Mouse (Mus musculus) adrenal gland, adult 18-20 months (tissue): ENCODE data around the gene Rhox12. TPM values are rescaled to one million over a fixed set of nuclear protein-coding genes. Genes with fewer than 3 reads are reported as not detected.
A peak's percentile ranks its signal among the peaks of the same experiment; 100 is the strongest.

ENCODE experiments used
- DNase-seq, 2 experiments: peaks; one replicate each; pipeline ENCODE4 v3.0.0; 2021 to 2022; ENCODE audit warnings: low spot score in 2 of 2
- long read RNA-seq, 2 experiments: library from polyadenylated mRNA; stranded (forward); transcript quantifications; one replicate each; pipeline ENCODE4 v2.0.0; 2021
- total RNA-seq, 2 experiments: library from RNA; stranded (reverse); gene quantifications; 1 replicate in 1 of 2; 2 replicates in 1 of 2; pipeline ENCODE4 v1.2.3; 2021

Rhox12 gene
- total RNA-seq = not detected
- long read RNA-seq, experiment 1 = 0 reads
- long read RNA-seq, experiment 2 = 0 reads

DNA sequence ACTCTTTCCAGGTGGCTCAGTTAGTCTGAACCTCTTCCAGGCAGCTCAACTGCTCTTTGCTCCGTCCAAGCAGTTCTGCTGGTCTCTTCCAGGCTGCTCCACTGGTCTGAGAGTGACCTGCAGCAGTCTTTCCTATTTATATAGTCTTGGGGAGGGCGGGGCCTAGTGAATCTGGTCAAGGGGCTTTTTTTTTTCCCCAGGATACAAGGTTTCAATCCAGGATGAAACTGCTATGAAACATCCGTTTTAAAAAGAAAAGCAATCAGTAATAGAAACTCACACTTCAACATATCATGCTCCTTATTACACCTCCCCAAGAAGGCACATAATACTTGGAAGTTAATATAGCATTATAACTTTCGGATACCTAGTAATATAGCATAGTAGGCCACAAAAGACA is at the start of gene Rhox12:
Gene Rhox12, minus strand, starts transcription at position 101 of the 400 bp plus-strand sequence.
- DNase-seq = no peak

DNA sequence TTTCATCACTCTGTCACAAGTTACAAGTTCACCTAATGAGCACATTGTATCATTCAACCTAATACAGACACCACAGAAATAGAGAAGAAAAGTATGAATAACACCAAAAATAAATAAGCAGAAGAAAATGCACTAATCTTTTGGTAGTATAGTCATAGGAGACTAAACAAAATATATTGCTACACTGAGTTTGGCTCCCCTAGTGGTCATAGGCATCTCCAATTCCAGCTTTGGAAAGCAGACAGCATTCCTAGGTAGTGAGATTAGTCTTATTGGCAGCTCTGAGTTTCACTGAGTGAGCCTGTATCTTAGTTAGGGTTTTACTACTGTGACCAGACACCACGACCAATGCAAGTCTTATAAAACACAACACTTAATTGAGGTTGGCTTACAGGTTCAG is 48.4 kb upstream of the Rhox12 start:
- DNase-seq = no peak

- DNase-seq = no peak
Observed at GRCm38 (mm10) chrX:38121478-38121877, 10.8 kb upstream of the Rhox12 start.

DNA sequence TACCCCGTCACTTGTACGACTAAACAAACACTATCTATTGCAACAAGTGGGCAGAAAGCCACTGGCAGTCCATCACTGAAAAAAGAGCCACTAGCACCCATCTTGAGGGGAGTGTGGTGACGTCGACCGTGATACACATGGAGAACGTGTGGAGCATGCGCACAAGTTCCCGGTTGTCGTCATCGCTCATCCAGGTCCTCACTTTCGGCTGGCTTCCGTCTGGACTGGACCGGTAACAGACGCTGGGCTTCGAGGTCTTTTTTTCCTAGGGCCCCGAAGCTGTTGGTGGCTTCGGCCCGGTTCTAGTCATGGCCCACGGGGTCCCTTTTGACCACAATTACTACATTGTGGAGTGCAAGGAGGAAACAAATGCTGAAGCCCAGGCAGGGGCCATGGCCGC is 10.3 kb upstream of the Rhox12 start, which contains the start of gene Rhox13:
Gene Rhox13, plus strand, starts transcription at position 238 of the 400 bp plus-strand sequence.
- DNase-seq = no peak

DNA sequence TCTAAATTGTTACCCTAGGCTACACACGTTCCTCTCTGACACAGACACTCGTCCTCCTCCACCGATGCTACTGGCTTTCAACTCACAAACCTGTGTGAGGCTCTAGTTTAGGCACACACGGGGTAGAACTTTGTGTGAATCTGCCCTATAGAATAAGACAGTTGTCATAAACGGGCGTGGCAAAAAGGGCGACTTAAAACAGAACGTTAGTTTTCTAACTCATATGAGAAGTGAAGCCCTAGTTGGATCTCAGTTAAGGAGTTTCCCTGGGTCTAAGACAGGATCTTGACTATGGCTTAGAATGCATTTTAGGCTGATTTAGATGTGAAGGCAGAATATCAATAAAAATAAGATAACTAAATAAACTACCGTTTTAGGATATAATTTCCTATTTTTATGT is 25.7 kb downstream of the Rhox12 start, which contains the start of gene Rhox11:
Gene Rhox11, minus strand, starts transcription at position 101 of the 400 bp plus-strand sequence.
- no peak for DNase-seq

DNA sequence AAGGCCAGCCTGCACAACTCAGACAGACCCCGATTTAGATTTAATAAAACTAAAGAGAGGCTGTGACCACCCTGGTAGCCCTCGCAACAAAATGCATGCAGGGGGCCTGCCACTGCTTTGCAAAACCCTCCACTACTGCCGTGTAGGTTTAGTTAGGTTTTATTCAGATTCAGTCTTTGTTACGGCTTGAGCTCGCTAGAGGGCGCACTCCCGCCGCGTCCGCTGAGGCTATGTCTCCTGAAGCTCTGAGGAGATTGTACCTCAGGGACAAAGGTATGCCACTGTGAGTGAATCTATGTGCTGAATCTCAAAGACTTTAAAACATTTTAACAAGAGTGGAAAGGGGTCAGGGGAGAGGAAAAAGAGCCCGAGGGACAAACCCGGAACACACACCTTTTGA is 26.5 kb downstream of the Rhox12 start:
- peak; percentile 38 to 47 for DNase-seq

DNA sequence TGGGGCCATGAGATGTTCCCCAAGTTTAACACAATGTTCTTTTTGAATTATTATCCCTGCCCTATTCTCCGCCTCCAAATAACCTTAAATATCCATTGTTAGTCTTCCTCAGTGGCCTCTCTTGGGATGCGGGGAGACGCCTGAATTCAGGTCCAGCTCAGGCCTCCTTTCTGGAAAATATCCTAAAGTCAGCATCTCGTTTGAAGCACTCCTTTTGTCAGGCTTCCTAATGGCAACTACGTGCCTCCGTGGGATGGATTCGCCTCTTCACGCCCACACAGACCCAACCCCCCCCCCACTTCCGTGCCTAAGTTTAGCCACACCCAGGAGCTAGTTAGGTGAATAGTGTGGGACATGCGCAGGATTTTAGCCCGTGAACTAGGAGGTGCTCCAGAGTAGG is 44.5 kb downstream of the Rhox12 start, which contains the start of gene Rhox10:
Gene Rhox10, plus strand, starts transcription at position 301 of the 400 bp plus-strand sequence.
- no peak for DNase-seq

GRCm38 (mm10) chrX:38061544-38061943 is 49.2 kb downstream of the Rhox12 start:
- peak in 1 of 2 experiments; percentile 4 for DNase-seq

Other genes with a start within 250 kb of the Rhox12 start
- not detected for gene Rhox8, start 232.0 kb downstream of the Rhox12 start, total RNA-seq
- not detected for gene Rhox7b, start 213.7 kb downstream of the Rhox12 start, total RNA-seq
- not detected for gene Rhox9, start 209.1 kb downstream of the Rhox12 start, total RNA-seq
- not detected for gene Btg1-ps1, start 92.1 kb downstream of the Rhox12 start, total RNA-seq
- not detected for gene Btg1-ps2, start 67.8 kb downstream of the Rhox12 start, total RNA-seq
- not detected for gene Rhox10, start 44.4 kb downstream of the Rhox12 start, total RNA-seq
- gene Rhox11, start 25.8 kb downstream of the Rhox12 start, total RNA-seq = not detected
- not detected for gene Rhox13, start 10.3 kb upstream of the Rhox12 start, total RNA-seq
- gene Zbtb33, start 78.9 kb upstream of the Rhox12 start, total RNA-seq = 10 to 100 TPM; 28.0 to 36.1 TPM
- gene Tmem255a, start 141.5 kb upstream of the Rhox12 start, total RNA-seq = 10 to 100 TPM; 20.4 to 38.1 TPM
- not detected for gene Atp1b4, start 205.3 kb upstream of the Rhox12 start, total RNA-seq